Mouse (Mus musculus): ENCODE results near the gene Dact2. TPM values are rescaled to one million over a fixed set of nuclear protein-coding genes. Genes with fewer than 3 reads are reported as not detected.

Gene Dact2
- total RNA-seq, 2 experiments from 2014 or later = 0.46 to 2.1 TPM

GRCm38 (mm10) chr17:14177018-14177417, 27.1 kb downstream of the Dact2 start:
- no peak for DNase-seq (ENCODE audit: low spot score in 2 of 2)

- DNase-seq (ENCODE audit: low spot score in 2 of 2) = no peak
These were observed 28.4 kb downstream of the Dact2 start for GRCm38 (mm10) chr17:14175704-14176103.

GRCm38 (mm10) chr17:14175019-14175418, 29.1 kb downstream of the Dact2 start:
- no peak for DNase-seq (ENCODE audit: low spot score in 2 of 2)

GRCm38 (mm10) chr17:14174401-14174800, 29.7 kb downstream of the Dact2 start:
- DNase-seq (ENCODE audit: low spot score in 2 of 2) = no peak

- DNase-seq (ENCODE audit: low spot score in 2 of 2) = no peak
These were observed 30.6 kb downstream of the Dact2 start for GRCm38 (mm10) chr17:14173459-14173858.

GRCm38 (mm10) chr17:14172731-14173130, 31.4 kb downstream of the Dact2 start:
- no peak for DNase-seq (ENCODE audit: low spot score in 2 of 2)

- DNase-seq (ENCODE audit: low spot score in 2 of 2) = no peak
These were observed 31.9 kb downstream of the Dact2 start for GRCm38 (mm10) chr17:14172184-14172583.

- DNase-seq (ENCODE audit: low spot score in 2 of 2) = no peak
These were observed 33.1 kb downstream of the Dact2 start for GRCm38 (mm10) chr17:14170961-14171479.

GRCm38 (mm10) chr17:14169431-14169830, 34.7 kb downstream of the Dact2 start:
- no peak for DNase-seq (ENCODE audit: low spot score in 2 of 2)

- no peak for DNase-seq (ENCODE audit: low spot score in 2 of 2)
These were observed 36.5 kb downstream of the Dact2 start for GRCm38 (mm10) chr17:14167594-14167993.

GRCm38 (mm10) chr17:14166746-14167432, 37.2 kb downstream of the Dact2 start:
- no peak for DNase-seq (ENCODE audit: low spot score in 2 of 2)

- no peak for DNase-seq (ENCODE audit: low spot score in 2 of 2)
These were observed 38.0 kb downstream of the Dact2 start for GRCm38 (mm10) chr17:14165934-14166610.

- DNase-seq (ENCODE audit: low spot score in 2 of 2) = no peak
These were observed 38.7 kb downstream of the Dact2 start for GRCm38 (mm10) chr17:14165332-14165876.

- no peak for DNase-seq (ENCODE audit: low spot score in 2 of 2)
These were observed 43.3 kb downstream of the Dact2 start for GRCm38 (mm10) chr17:14160846-14161245.

- no peak for DNase-seq (ENCODE audit: low spot score in 2 of 2)
These were observed 46.3 kb downstream of the Dact2 start for GRCm38 (mm10) chr17:14157779-14158195.

Other genes with a start within 250 kb of the Dact2 start
- gene Gm7356, start 200.6 kb downstream of the Dact2 start, total RNA-seq (2021) = not detected
- gene Gm7358, start 144.8 kb downstream of the Dact2 start, total RNA-seq (2021) = not detected
- 10 to 100 TPM; 27.6 to 33.3 TPM for gene Smoc2, start 75.2 kb upstream of the Dact2 start, total RNA-seq (2021)

Data from adrenal gland, adult 18-20 months (tissue).